Mouse (Mus musculus) kidney, adult 2 months (tissue): ENCODE results near the gene Supt6. TPM values are rescaled to one million over a fixed set of nuclear protein-coding genes. Genes with fewer than 3 reads are reported as not detected.

Experiments used
- DNase-seq: peaks from one replicate; pipeline ENCODE4 v3.0.0; 2021
- H3K27ac ChIP-seq: fragments of 200-500 bp; 2 replicates; pipeline ENCODE4 v1.5.1; 2012; ENCODE audit warnings: low read depth, low read length, control low read depth, inconsistent platforms; ENCODE audit not compliant: insufficient read depth
- H3K27me3 ChIP-seq: fragments of 200-500 bp; replicated peaks from 2 replicates; pipeline ENCODE4 v1.6.1; 2012; ENCODE audit warnings: mild to moderate bottlenecking, moderate library complexity, low read length, inconsistent platforms; ENCODE audit not compliant: control insufficient read depth, insufficient read depth
- H3K36me3 ChIP-seq: fragments of 200-500 bp; 2 replicates; pipeline ENCODE4 v1.6.1; 2012; ENCODE audit warnings: mild to moderate bottlenecking, moderate library complexity, low read length, inconsistent platforms; ENCODE audit not compliant: control insufficient read depth, insufficient read depth
- H3K4me1 ChIP-seq: fragments of 200-500 bp; 2 replicates; pipeline ENCODE4 v1.6.1; 2011; ENCODE audit warnings: low read length; ENCODE audit not compliant: control insufficient read depth, insufficient read depth
- H3K4me3 ChIP-seq: fragments of 200-500 bp; 2 replicates; pipeline ENCODE4 v1.5.1; 2011; ENCODE audit warnings: mild to moderate bottlenecking, low read depth, low read length, control low read depth; ENCODE audit not compliant: insufficient read depth
- CTCF ChIP-seq: fragments of 200-500 bp; conservative IDR thresholded peaks from 2 replicates; pipeline ENCODE4 v1.5.1; 2011; ENCODE audit warnings: low read depth, mild to moderate bottlenecking, control low read depth, low read length, moderate library complexity, mixed read lengths; ENCODE audit not compliant: insufficient read depth, insufficient read length
- POLR2A ChIP-seq: fragments of 200-500 bp; IDR thresholded peaks from one replicate; pipeline ENCODE4 v1.6.1; 2011; ENCODE audit warnings: low read depth, low read length, control low read depth
- WGBS: fragments of 180-500 bp; shearing (Covaris S2); methylation state at CpG from one replicate; pipeline ENCODE4 v1.1.7; 2018; 5-methylcytosine and 5-hydroxymethylcytosine counted together
- polyA plus RNA-seq: library from polyadenylated mRNA; depleted of rRNA; stranded (reverse); fragments of >200 nt; gene quantifications from 2 replicates; pipeline ENCODE4 v1.2.3, GENCODE M21; 2012

The Supt6 gene
- polyA plus RNA-seq, 1 experiment, result 20.7 TPM

DNA sequence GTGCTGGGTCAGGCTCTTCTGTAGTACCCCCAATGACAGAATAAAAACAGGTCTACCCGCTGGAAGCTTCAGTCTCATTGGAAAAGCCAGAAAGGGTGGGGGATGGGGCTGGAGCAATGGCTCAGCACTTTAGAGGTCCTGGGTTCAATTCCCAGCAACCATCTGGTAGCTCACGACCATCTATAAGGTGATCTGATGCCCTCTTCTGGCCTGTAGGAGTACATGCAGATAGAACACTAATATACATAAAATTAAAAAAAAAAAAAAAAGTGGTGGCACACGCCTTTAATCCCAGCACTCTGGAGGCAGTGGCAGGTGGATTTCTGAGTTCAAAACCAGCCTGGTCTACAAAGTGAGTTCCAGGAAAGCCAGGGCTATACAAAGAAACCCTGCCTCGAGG lies 74.5 kb downstream of the Supt6 start:
- H3K27ac ChIP-seq, result no peak overlapping the region
- 70% methylated on average over 4 of the region's 4 CpGs for WGBS
- H3K4me3 ChIP-seq, result no peak overlapping the region
- TF ChIP-seq POLR2A (no peak), CTCF (peak; percentile 25; the same call in 1 of the 2 replicates)
- H3K4me1 ChIP-seq, result peaks cover 10% of the 10 kb centered on the region; the same call in 1 of the 2 replicates
- no peaks in the 10 kb centered on the region for H3K27me3 ChIP-seq
- no peak for DNase-seq
- H3K36me3 ChIP-seq, result no peaks in the 10 kb centered on the region

DNA sequence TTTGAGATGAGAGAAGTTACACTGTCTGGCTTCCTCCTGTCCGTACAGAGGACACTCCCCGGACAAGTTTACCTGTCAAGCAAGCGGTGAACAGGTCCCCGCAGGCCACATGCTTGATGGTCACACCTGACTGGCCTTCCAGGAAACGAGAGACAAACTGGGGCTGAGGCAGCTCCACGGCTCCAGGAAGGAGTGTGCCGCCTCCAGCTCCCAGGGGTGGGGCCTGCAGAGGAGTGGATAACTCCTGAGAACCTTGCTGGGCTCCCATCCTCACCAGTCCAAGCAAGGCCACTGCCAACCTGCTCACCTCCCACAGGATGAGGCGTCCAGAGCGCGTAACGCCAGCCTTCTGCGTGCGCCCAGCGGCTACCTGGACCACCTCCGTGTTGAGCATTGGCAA lies 75.5 kb downstream of the Supt6 start:
- peak; percentile 84 for DNase-seq
- TF ChIP-seq CTCF, result no peak
- no peak for TF ChIP-seq POLR2A
- 62% methylated on average over 15 of the region's 15 CpGs for WGBS
- no peak overlapping the region for H3K4me3 ChIP-seq
- peaks cover 10% of the 10 kb centered on the region; the same call in 1 of the 2 replicates for H3K4me1 ChIP-seq
- no peaks in the 10 kb centered on the region for H3K36me3 ChIP-seq
- H3K27ac ChIP-seq, result no peak overlapping the region
- no peaks in the 10 kb centered on the region for H3K27me3 ChIP-seq

DNA sequence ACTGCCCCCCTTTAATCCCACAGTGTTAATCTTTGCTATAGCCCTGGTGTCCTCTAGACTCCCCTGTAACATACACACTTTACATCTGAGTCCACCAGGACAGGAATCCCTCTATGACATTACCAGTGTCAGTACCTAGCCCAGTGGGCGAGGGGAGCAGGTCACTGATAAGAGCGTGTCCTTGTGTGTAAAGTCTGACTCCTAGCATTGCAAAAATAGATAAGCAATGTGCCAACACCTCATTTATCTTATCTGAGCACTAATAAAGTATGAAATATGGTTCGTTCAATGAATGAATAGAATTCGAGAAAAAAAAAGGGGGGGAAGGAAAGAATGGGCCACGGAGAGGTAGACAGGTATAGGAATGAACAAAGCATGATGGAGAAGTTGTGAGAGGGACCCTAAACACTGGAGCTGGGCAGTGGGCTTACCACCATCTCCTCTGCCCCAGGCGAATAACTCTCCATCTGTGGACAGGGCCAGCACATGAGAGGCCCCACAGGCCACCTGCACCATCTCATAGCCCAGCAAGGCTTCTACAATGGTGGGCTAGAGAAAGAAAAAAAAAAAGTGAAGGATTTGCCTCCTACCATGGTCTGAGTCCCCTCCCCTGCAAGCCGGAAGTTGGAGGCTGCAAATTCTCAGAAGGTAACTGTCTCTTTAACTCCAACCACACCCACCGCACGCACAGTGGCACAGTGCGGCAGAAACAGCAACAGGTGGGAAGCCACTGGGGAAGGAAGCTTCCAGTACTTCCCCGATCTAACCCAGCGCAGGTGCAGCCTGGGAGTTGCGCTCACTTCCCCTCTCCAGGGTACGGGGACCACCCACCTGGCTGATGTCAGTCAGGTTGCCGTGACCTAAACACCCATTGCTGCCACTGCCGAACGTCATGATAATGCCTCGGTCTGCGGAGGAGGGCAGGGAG lies 77.0 kb downstream of the Supt6 start:
- H3K27me3 ChIP-seq, result no peaks in the 10 kb centered on the region
- no peak for DNase-seq
- H3K36me3 ChIP-seq, result no peaks in the 10 kb centered on the region
- H3K4me3 ChIP-seq, result peak overlapping the region; percentile 18
- H3K4me1 ChIP-seq, result peaks cover 10% of the 10 kb centered on the region; the same call in 1 of the 2 replicates
- no peak overlapping the region for H3K27ac ChIP-seq
- TF ChIP-seq POLR2A, result no peak
- no peak for TF ChIP-seq CTCF
- WGBS, result 57% methylated on average over 19 of the region's 19 CpGs

DNA sequence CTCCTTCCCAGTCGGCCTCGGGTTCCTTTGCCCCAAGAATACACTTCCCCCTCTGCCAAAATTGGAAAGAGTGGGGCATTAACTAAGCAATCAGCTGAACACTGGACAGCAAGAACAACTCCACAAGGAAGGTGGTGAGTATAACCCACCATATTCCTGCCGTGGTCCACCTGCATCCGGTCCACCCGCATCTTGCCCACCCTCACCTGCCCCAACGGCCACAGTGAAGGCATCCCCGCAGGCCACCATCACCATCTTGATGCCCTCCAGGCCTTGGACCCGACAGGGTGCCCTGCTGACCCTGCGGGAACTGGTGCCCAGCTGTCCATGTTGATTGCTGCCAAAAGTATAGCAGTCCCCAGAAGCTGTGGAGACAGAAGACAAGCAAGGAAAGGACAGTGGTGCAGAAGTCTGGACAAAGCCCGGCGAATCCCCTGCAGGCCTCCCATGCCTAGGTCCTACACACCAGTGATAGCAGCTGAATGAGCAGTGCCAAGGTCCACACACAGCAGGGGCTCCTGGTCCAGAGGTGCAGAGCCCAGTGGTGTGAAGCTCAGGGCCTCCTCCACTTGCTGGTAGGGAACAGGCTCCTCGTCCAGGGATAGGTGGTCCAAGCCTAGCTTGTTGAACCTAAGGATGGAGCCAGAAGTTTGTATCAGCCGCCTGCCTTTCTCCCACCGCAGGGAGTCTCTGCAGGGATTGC lies 78.4 kb downstream of the Supt6 start:
- Histone ChIP-seq H3K36me3 (no peaks in the 10 kb centered on the region), H3K4me1 (peaks cover 20% of the 10 kb centered on the region; the same call in 1 of the 2 replicates), H3K27ac (no peak overlapping the region), H3K27me3 (no peaks in the 10 kb centered on the region), H3K4me3 (no peak overlapping the region)
- 87% methylated on average over 14 of the region's 14 CpGs for WGBS
- DNase-seq, result no peak
- TF ChIP-seq POLR2A, result no peak
- TF ChIP-seq CTCF, result no peak

DNA sequence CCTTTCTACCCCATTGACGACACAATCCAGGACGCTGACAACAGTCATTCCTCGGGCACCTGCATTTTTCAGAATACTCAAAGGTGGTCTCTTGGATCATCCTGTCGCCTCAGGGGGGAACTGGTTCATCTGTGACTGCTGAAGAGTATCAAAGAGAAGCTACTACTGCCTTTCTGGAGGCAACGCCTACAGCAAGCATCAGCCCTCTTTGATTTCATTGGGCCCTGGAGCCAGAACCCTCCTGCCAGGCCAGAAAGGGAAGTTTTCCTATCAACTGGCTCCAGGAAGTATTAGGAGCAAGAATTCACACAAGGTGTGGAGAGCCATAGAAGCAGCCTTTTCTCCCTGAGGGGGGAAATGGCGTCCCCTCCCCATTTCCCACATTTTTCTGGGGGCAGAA lies 79.1 kb downstream of the Supt6 start:
- TF ChIP-seq CTCF (no peak), POLR2A (no peak)
- DNase-seq, result no peak
- Histone ChIP-seq H3K36me3 (no peaks in the 10 kb centered on the region), H3K4me3 (no peak overlapping the region), H3K27ac (peak overlapping the region; percentile 93), H3K4me1 (peaks cover 24% of the 10 kb centered on the region; the same call in 1 of the 2 replicates), H3K27me3 (no peaks in the 10 kb centered on the region)
- WGBS, result 82% methylated on average over 6 of the region's 6 CpGs

DNA sequence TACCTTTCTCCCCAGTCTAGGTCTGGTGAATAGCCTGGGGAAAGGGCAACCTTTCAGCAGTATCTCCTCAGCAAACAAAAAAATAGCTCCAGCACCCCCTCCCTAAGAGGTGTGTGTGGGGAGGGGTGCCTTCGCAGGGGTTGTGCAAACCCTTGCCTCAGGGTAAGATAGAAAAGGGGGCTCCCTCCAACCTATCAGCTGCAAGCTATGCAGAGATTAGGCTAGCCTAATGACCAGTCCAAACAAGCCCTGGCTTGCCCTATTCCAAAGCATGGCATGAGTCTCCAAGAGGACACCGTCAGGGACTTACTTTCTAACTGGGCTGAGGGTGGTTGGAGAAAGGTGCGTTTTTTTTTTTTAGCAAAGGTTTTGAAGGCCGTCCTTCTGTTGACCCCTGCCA lies 79.6 kb downstream of the Supt6 start:
- no peak overlapping the region for H3K4me3 ChIP-seq
- no peak for TF ChIP-seq POLR2A
- TF ChIP-seq CTCF, result no peak

DNA sequence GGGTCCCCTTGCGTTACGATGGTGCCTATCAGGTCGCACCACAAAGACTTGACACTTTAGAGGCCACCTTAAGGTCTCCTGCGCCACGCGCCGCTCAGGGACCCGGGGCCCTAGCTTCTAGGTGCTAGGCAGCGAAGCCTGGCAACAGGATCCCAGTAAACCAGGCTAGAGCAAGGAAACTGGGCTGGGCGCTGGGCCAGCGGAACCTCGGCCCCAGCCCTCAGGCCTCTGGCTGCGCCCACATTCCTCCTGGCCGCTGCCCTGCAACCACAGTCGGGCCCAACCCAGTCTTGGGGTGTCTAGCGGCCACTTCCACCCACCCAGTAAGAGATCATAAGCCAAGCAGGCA lies 80.1 kb downstream of the Supt6 start:
- TF ChIP-seq CTCF (no peak), POLR2A (no peak)
- DNase-seq, result peak; percentile 87
- peak overlapping the region; percentile 93 for H3K27ac ChIP-seq
- peak overlapping the region; percentile 88 for H3K4me3 ChIP-seq
- H3K27me3 ChIP-seq, result no peaks in the 10 kb centered on the region
- H3K36me3 ChIP-seq, result no peaks in the 10 kb centered on the region; the same call in 1 of the 2 replicates
- WGBS, result 2% methylated on average over 16 of the region's 16 CpGs
- H3K4me1 ChIP-seq, result peaks cover 27% of the 10 kb centered on the region; the same call in 1 of the 2 replicates

More for the DNA sequence above, 79.6 kb downstream of the Supt6 start:
- no peaks in the 10 kb centered on the region for H3K27me3 ChIP-seq
- H3K27ac ChIP-seq, result peak overlapping the region; percentile 93
- peaks cover 27% of the 10 kb centered on the region; the same call in 1 of the 2 replicates for H3K4me1 ChIP-seq
- DNase-seq, result no peak
- no peaks in the 10 kb centered on the region; the same call in 1 of the 2 replicates for H3K36me3 ChIP-seq
- WGBS, result 35% methylated on average over 4 of the region's 4 CpGs
